Mouse (Mus musculus) embryonic facial prominence, embryonic 15.5 days (tissue): ENCODE measurements around the gene Rabgap1l. TPM values are rescaled to one million over a fixed set of nuclear protein-coding genes. Genes with fewer than 3 reads are reported as not detected.

Source experiments
- ATAC-seq: fragments of 200-750 bp; cut with Nextera tagmentation; 2 replicates; pipeline ENCODE4 v1.8.0; 2017; ENCODE audit warnings: low read depth, moderate TSS enrichment; ENCODE audit not compliant: insufficient number of reproducible peaks, low FRiP score, low TSS enrichment
- H3K27ac ChIP-seq: fragments of 300-500 bp; sonication (generic); replicated peaks from 2 replicates; pipeline ENCODE4 v1.5.1; 2015; ENCODE audit warnings: mild to moderate bottlenecking, inconsistent platforms
- H3K27me3 ChIP-seq: fragments of 300-500 bp; sonication (generic); 2 replicates; pipeline ENCODE4 v1.6.1; 2015; ENCODE audit warnings: inconsistent platforms
- H3K36me3 ChIP-seq: fragments of 300-500 bp; sonication (generic); 2 replicates; pipeline ENCODE4 v1.6.1; 2015; ENCODE audit warnings: mild to moderate bottlenecking, inconsistent platforms
- H3K4me1 ChIP-seq: fragments of 300-500 bp; sonication (generic); 2 replicates; pipeline ENCODE4 v1.6.1; 2015; ENCODE audit warnings: inconsistent platforms
- H3K4me2 ChIP-seq: fragments of 300-500 bp; sonication (generic); replicated peaks from 2 replicates; pipeline ENCODE4 v1.6.1; 2015; ENCODE audit warnings: mild to moderate bottlenecking, inconsistent platforms
- H3K4me3 ChIP-seq: fragments of 300-500 bp; sonication (generic); replicated peaks from 2 replicates; pipeline ENCODE4 v1.5.1; 2015; ENCODE audit warnings: mild to moderate bottlenecking, inconsistent platforms
- H3K9ac ChIP-seq: fragments of 300-500 bp; sonication (generic); 2 replicates; pipeline ENCODE4 v1.6.1; 2015; ENCODE audit warnings: inconsistent platforms
- H3K9me3 ChIP-seq: fragments of 300-500 bp; sonication (generic); replicated peaks from 2 replicates; pipeline ENCODE4 v1.6.1; 2016; ENCODE audit warnings: inconsistent platforms
- WGBS: fragments of 180-500 bp; shearing (Covaris S2); methylation state at CpG from one replicate; pipeline ENCODE4 v1.1.7; 2015; 5-methylcytosine and 5-hydroxymethylcytosine counted together
- polyA plus RNA-seq: library from polyadenylated mRNA; unstranded; fragments of >200 nt; fragmentation: Nextera tagmentation; extraction: Ambion mirVana; gene quantifications from 2 replicates; pipeline ENCODE4 v1.2.1, GENCODE M21; 2015

Rabgap1l gene
- polyA plus RNA-seq, 1 experiment from 2014 or later, result 20.7 TPM

- H3K4me3 ChIP-seq, result no peak overlapping the region
- H3K36me3 ChIP-seq, result no peaks in the 10 kb centered on the region
- no peaks in the 10 kb centered on the region for H3K9me3 ChIP-seq
- WGBS, result 50% methylated on average over 1 of the region's 1 CpGs
- no peaks in the 10 kb centered on the region for H3K27me3 ChIP-seq
- ATAC-seq, result no peak
- H3K4me2 ChIP-seq, result no peak overlapping the region
- H3K27ac ChIP-seq, result no peak overlapping the region
- H3K4me1 ChIP-seq, result no peaks in the 10 kb centered on the region
- no peak overlapping the region for H3K9ac ChIP-seq
These were observed 383.9 kb downstream of the Rabgap1l start for GRCm38 (mm10) chr1:160409123-160409522.

GRCm38 (mm10) chr1:160408302-160408897, 384.6 kb downstream of the Rabgap1l start:
- ATAC-seq, result no peak
- no peak overlapping the region for H3K9ac ChIP-seq
- H3K4me2 ChIP-seq, result no peak overlapping the region
- H3K27me3 ChIP-seq, result no peaks in the 10 kb centered on the region
- H3K4me1 ChIP-seq, result no peaks in the 10 kb centered on the region
- no peaks in the 10 kb centered on the region for H3K36me3 ChIP-seq
- H3K9me3 ChIP-seq, result no peaks in the 10 kb centered on the region
- H3K27ac ChIP-seq, result no peak overlapping the region
- H3K4me3 ChIP-seq, result no peak overlapping the region
- 37% methylated on average over 4 of the region's 4 CpGs for WGBS

- Histone ChIP-seq H3K9ac (no peak overlapping the region), H3K4me1 (no peaks in the 10 kb centered on the region), H3K9me3 (no peaks in the 10 kb centered on the region), H3K36me3 (no peaks in the 10 kb centered on the region), H3K4me3 (no peak overlapping the region), H3K27me3 (no peaks in the 10 kb centered on the region), H3K27ac (no peak overlapping the region), H3K4me2 (no peak overlapping the region)
- no peak for ATAC-seq
These were observed 393.6 kb downstream of the Rabgap1l start for GRCm38 (mm10) chr1:160399428-160399827.

GRCm38 (mm10) chr1:160397037-160397436, 396.0 kb downstream of the Rabgap1l start:
- ATAC-seq, result no peak
- no peak overlapping the region for H3K27ac ChIP-seq
- WGBS, result 65% methylated on average over 2 of the region's 2 CpGs
- no peaks in the 10 kb centered on the region for H3K36me3 ChIP-seq
- H3K9ac ChIP-seq, result no peak overlapping the region
- no peaks in the 10 kb centered on the region for H3K9me3 ChIP-seq
- no peak overlapping the region for H3K4me3 ChIP-seq
- no peaks in the 10 kb centered on the region for H3K27me3 ChIP-seq
- H3K4me1 ChIP-seq, result no peaks in the 10 kb centered on the region
- H3K4me2 ChIP-seq, result no peak overlapping the region

- no peaks in the 10 kb centered on the region for H3K36me3 ChIP-seq
- 61% methylated on average over 2 of the region's 2 CpGs for WGBS
- no peak overlapping the region for H3K9ac ChIP-seq
- no peak for ATAC-seq
- no peak overlapping the region for H3K4me2 ChIP-seq
- no peak overlapping the region for H3K4me3 ChIP-seq
- no peaks in the 10 kb centered on the region for H3K9me3 ChIP-seq
- H3K4me1 ChIP-seq, result no peaks in the 10 kb centered on the region
- no peak overlapping the region for H3K27ac ChIP-seq
- H3K27me3 ChIP-seq, result no peaks in the 10 kb centered on the region
These were observed 405.6 kb downstream of the Rabgap1l start for GRCm38 (mm10) chr1:160387446-160387845.

GRCm38 (mm10) chr1:160378367-160378766, 414.6 kb downstream of the Rabgap1l start:
- no peak for ATAC-seq
- no peak overlapping the region for H3K4me2 ChIP-seq

GRCm38 (mm10) chr1:160377337-160378336, 415.4 kb downstream of the Rabgap1l start:
- no peak overlapping the region for H3K27ac ChIP-seq
- no peak overlapping the region for H3K4me2 ChIP-seq
- H3K27me3 ChIP-seq, result no peaks in the 10 kb centered on the region
- H3K9me3 ChIP-seq, result no peaks in the 10 kb centered on the region
- 34% methylated on average over 10 of the region's 10 CpGs for WGBS
- no peaks in the 10 kb centered on the region for H3K36me3 ChIP-seq
- peak; percentile 70 for ATAC-seq
- H3K4me1 ChIP-seq, result no peaks in the 10 kb centered on the region
- no peak overlapping the region for H3K9ac ChIP-seq
- no peak overlapping the region for H3K4me3 ChIP-seq

More at GRCm38 (mm10) chr1:160378367-160378766, 414.6 kb downstream of the Rabgap1l start:
- Histone ChIP-seq H3K27me3 (no peaks in the 10 kb centered on the region), H3K36me3 (no peaks in the 10 kb centered on the region), H3K9me3 (no peaks in the 10 kb centered on the region), H3K9ac (no peak overlapping the region), H3K4me3 (no peak overlapping the region), H3K27ac (no peak overlapping the region), H3K4me1 (no peaks in the 10 kb centered on the region)
- WGBS, result 100% methylated on average over 1 of the region's 1 CpGs

- Histone ChIP-seq H3K27ac (no peak overlapping the region), H3K4me3 (no peak overlapping the region), H3K4me1 (no peaks in the 10 kb centered on the region), H3K4me2 (no peak overlapping the region), H3K36me3 (no peaks in the 10 kb centered on the region), H3K9ac (no peak overlapping the region), H3K27me3 (no peaks in the 10 kb centered on the region), H3K9me3 (no peaks in the 10 kb centered on the region)
- no peak for ATAC-seq
These were observed 418.5 kb downstream of the Rabgap1l start for GRCm38 (mm10) chr1:160374490-160374889.

- WGBS, result 81% methylated on average over 7 of the region's 7 CpGs
- Histone ChIP-seq H3K4me1 (no peaks in the 10 kb centered on the region), H3K27ac (no peak overlapping the region), H3K9ac (no peak overlapping the region), H3K27me3 (no peaks in the 10 kb centered on the region), H3K36me3 (no peaks in the 10 kb centered on the region), H3K4me2 (no peak overlapping the region), H3K9me3 (no peaks in the 10 kb centered on the region), H3K4me3 (no peak overlapping the region)
- no peak for ATAC-seq
These were observed 419.7 kb downstream of the Rabgap1l start for GRCm38 (mm10) chr1:160373306-160373705.

GRCm38 (mm10) chr1:160371696-160372095, 421.3 kb downstream of the Rabgap1l start:
- H3K9ac ChIP-seq, result no peak overlapping the region
- no peak for ATAC-seq

GRCm38 (mm10) chr1:160370552-160370951, 422.5 kb downstream of the Rabgap1l start:
- H3K27ac ChIP-seq, result no peak overlapping the region
- H3K9ac ChIP-seq, result no peak overlapping the region
- H3K4me2 ChIP-seq, result no peak overlapping the region
- no peaks in the 10 kb centered on the region for H3K36me3 ChIP-seq
- no peaks in the 10 kb centered on the region for H3K9me3 ChIP-seq
- no peak for ATAC-seq
- no peaks in the 10 kb centered on the region for H3K27me3 ChIP-seq
- H3K4me1 ChIP-seq, result no peaks in the 10 kb centered on the region
- WGBS, result 24% methylated on average over 1 of the region's 1 CpGs
- H3K4me3 ChIP-seq, result no peak overlapping the region

More at GRCm38 (mm10) chr1:160371696-160372095, 421.3 kb downstream of the Rabgap1l start:
- Histone ChIP-seq H3K4me3 (no peak overlapping the region), H3K4me2 (no peak overlapping the region), H3K27ac (no peak overlapping the region), H3K27me3 (no peaks in the 10 kb centered on the region), H3K4me1 (no peaks in the 10 kb centered on the region), H3K9me3 (no peaks in the 10 kb centered on the region), H3K36me3 (no peaks in the 10 kb centered on the region)
